Mouse (Mus musculus) megakaryocyte, embryonic 14.5 days (primary cell): ENCODE measurements around the gene Me1.

Experiments used
- FLI1 ChIP-seq: IDR thresholded peaks from 2 replicates; pipeline ENCODE4 v1.6.1; 2012; ENCODE audit warnings: low read length, inconsistent platforms, mixed read lengths
- GATA1 ChIP-seq: IDR thresholded peaks from 3 replicates; pipeline ENCODE4 v1.6.1; 2012; ENCODE audit warnings: mixed read lengths, low read length, inconsistent platforms, borderline replicate concordance

GRCm38 (mm10) chr9:86708921-86709320 is 13.2 kb upstream of the Me1 start:
- TF ChIP-seq GATA1 (no peak), FLI1 (no peak)
